Mouse (Mus musculus) ovary, postnatal 10 days (tissue): ENCODE measurements at regions not wholly inside any gene's neighbourhood (a gene's known extent, or its start where the extent isn't known, plus 50 kb on each side); places are given as distances from the start of the nearest gene placed in this dataset.

ENCODE experiments used
- DNase-seq: peaks from one replicate; pipeline ENCODE4 v3.0.0; 2022; ENCODE audit warnings: low spot score

DNA sequence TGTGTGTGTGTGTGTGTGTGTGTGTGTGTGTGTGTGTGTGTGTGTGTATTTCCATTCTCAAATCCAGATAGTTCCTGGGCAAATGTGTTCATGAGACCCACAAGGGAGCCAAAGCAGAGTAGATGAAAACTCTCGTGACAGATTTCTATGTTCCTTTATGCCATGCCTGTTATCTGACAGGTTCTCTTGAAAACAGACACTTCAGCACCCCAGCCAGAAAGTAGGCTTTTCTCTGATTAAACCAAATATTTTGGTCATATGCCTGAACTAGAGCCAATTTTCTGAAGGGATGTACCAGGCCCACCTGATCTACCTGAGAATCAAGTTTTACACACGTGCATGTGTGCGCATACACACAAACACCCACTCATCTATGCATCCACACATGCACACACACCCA lies 95.5 kb downstream of the Psat1 start:
- DNase-seq = no peak

DNA sequence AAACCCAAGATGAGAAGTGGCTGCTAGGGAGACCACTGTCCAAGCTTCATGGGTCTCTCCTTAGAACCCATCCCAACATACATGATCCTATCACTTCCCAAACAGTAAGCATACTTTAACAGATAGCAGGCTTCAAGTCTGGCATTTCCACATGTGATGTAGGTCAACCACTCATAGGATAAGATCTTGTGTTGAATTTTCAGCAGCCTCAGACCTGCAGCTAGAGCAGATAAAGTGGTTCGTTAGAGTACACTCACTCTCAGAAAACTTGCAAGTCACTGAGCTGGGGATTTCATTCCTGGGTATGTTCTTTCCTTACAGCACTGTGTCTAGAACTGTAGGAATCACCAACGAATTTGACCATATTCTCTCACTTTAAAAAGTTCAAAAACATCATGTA lies 96.4 kb downstream of the Psat1 start:
- DNase-seq = no peak

DNA sequence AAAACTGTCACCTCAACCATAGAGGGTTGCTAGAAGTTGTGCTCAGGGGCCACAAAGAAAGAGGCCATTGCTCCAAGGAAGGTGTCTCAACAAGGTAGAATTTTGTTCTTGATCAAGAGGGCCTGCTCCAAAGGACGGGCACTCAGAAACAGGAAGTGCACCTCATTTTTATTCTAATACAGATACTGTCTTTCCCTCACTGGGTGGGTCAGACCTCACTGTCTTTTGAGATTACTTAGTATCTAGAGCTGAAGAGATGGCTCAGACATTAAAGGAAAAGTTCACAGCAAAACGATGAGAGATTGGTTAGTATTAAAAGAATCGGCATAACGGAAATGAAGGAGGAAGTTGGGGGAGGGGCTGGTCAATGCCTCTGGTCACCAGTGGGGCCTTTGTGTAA lies 97.9 kb downstream of the Psat1 start:
- DNase-seq = no peak

DNA sequence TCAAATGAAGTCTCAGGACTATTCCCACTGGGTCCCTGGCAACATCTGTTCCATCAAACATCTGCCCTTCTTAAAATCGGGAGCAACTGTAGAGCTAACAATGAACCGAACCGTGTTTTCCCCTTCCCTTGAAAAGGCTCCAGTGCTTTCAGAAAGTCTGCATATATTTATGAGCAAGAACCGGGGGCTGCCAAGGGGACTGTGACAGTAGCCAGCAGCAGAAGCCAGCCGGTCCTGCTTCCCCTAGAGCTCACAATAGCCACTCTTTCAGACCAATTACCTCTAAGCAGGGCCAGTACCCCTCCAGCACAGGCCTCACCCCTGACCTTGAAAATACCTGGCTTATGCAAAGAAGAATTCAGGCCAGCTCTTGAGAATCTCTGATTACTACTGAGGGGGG lies 108.8 kb downstream of the Psat1 start:
- no peak for DNase-seq

DNA sequence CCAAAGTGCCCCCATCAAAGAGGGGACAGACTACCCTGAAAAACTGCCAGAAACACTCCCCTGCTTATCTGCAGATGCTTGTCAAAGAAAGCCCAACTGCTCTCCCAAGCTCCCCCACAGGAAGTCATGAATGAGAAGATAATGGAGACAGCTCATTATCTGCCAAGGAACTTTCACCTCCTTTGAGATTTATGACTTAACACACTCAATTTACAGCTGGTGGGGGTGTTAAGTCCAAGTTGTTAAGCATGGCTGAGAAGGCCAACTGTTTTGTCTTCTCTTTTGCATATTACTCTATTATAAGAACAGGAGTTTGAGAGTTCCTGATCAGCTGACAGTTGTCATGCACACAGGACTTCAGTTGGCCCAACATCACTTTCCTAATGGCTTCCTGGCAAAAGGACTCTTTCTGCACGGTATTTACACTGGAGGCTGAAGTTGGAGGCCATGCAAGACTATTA lies 109.4 kb downstream of the Psat1 start:
- DNase-seq = no peak

DNA sequence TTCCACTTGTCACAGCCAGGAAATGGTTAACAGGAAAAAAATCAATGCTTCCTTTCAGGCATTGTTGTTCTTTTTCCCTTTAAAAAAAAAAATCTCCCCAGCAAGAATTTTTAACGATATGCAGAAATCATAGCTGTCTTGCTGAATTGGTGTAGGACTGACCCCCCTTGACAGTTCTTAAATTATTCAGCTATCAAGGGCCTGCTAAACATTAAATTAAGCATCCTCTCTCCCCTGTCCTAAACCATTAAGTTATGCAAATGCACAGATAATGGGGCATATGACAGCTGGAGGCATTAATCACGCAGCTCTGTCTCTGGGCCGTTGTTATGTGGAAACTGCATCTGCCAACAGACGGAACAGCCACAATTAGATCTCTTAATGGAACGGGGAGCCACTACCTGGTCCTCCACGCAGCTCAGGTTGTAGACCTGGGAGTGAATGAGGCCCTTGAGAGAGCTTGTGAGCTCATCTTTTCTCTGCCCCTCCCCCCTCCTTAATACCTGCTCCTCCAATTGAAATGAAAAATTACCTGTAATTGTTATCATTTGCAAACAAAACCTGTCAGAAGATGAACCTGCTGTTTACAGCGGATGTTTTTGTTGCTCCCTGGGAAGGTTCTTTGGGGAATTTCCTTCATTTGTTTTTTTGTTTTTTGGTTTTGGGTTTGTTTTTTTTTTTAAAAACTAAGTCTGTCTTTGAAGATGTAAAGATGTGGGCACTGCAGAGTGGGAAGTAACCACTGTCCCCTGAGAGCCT lies 110.0 kb downstream of the Psat1 start:
- DNase-seq = no peak

DNA sequence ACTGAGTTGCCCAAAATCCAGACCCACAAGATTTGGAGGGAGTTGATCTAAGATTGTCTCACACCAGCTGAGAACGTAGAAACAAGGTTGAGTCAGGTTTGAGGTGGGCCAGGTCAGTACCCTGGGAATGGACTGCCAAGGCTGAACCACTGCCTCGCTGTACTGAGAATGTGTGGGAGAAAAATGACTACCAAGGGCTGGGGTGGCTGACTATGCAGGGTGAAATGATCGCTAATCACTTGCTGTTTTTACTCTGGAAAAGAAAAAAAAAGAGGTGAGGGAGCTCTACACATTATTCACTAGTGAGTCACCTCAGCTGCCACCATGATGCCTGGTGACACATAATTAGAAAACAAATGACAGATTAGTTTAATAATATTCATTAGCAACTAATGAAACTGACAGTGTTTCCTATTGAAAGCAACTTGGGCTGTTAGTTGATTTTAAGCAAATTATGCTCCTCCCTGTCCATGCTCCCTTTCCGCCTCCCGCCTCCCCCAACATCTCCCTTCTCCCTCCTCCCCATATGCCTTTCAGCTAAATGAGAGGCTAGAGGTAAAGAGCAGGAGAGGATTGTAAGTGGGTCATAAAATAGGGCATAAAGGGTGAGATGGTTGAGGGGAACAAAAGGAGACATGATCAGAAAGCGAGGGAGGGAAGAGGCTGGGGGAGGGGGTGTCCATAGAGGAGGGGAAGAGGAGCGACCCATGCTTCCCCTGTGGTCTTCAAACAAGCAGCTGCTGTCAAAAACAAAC lies 110.8 kb downstream of the Psat1 start:
- DNase-seq = no peak

DNA sequence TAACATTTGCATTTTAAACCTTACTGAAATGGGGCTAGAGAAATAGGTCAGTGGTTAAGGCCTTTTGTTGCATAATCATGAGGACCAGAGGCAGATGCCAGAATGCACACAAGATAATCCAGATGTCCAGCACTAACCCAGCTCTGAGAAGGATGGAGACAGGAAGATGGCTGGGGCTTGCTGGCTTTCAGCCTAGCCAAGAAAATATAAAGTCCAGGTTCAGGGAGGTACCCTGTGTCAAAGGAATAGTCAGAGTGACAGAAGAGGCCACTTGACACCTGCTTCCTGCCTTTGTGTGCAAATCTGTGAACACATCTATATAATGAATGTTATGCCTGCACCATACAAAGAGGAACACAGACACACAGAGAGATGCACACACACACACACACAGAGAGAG lies 116.8 kb downstream of the Psat1 start:
- DNase-seq = no peak

DNA sequence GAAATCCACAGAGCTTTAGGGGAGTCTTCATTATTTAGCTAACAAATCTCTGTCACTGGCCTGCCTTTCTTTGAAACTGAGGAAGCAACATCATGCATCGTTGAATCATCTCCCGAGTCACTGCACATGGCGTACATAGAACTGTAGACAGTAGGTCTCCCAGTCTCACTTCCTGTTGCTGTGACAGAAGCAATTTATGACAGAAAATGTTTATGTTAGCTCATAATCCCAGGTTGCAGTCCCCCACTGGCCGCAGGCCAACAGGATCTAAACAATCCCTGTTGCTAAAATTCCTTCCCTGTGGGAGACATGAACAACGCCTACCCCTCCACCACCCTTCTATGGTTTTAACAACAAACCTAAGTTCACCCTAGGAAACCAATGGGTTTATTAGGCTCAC lies 118.0 kb downstream of the Psat1 start:
- DNase-seq = no peak

DNA sequence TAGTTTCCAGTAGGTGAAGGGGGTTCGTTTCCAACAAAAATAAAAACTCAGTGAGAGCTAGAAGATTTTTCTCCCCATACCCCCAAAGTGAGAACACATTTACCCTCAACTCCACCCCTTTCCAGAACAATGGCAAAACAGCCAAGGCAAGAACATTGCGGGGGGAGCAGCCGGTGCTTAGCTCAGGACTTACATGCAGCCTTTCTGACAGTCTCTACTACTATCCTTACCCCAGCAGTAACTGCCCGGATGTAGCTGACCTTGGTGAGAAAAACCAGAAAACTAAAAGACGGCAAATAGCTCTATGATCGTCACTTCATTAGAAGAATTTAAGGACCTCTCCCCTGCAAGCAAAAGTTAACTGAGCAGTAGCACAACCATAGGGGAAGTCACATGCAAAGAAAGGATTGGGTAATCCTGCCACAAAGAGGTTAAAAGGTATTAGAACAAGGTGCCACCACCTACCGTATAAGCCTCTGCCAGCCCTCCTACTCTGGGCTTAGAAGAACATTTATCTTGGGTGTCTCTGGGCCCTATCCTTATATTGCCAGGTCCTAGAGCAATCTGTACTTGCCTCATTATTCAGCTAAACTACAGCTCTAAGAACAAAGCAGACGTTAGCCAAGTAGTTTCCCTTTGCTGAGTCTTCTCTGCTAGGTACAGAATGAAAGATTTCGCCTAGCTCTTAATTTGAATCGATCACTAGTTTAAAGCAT lies 119.0 kb downstream of the Psat1 start:
- DNase-seq = no peak

DNA sequence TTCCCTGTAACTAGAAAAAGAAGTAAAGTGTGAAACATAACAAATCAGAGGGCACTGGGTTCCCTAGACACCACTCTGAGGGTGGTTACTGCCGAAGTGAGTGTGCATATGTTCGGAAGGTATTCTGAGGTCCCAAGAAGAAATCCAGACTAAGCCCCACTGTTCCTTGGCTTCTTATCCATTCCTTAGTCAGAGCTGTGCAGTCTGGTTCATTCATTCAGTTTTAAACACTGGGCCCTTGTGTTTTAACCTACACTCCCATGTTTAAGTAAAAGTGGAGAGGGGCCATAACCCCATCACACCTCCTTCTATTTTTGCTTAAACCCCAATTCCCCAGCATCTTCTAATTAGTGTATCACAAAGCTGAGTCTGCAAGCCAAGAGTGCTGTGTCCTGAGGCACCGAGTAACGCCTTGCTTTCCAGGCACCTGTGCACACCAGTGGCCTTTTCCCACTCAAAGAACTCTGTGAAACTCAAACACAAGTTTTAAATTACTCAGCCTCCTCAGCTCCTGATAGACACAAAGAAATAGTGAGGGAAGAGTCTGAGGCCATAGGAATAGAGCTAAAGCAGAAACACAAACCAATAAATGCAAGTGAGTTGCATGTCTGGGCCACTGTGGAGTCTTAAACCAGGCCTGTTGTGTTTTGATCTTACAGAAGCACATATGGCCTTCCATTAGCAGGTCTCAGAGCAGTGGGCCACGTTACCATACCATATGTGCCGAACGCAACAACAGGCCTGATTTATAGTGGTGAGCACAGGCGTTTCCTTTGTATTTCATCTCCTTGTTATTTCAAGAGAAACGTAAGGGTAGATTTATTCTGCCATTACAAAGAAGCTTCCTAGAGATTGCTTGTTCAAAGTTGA lies 119.8 kb downstream of the Psat1 start:
- no peak for DNase-seq

DNA sequence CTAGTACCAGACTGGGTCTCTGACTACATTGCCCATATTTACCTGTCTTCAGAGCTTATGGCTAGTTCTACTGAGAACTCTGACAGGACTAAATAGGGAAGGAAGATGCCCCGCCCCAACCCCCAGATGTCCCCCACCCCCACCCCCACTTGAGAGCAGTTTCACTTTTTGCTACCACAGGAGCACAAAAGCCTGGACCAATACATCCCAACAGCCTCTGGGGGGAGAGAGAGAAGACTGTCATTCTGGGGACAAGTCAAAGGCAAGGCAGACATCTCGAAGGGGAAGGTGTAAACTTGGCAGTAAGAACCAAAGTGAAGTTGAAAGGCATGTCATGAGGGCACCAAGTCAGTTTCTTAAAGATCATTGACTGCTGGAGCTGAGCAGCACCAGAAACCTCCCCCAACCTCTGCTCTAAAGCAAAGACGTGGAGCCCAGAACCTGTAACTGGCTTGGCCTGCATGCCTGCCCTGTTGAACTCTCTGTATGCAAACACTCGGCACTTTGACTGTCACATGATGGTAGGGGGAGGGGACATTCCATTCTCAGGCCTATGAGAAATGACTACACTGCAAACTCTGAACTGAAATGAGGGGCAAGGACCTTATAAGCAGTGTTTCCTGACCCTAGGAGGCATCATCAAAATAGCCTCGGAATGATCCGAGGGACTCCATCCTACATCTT lies 123.3 kb downstream of the Psat1 start:
- no peak for DNase-seq

DNA sequence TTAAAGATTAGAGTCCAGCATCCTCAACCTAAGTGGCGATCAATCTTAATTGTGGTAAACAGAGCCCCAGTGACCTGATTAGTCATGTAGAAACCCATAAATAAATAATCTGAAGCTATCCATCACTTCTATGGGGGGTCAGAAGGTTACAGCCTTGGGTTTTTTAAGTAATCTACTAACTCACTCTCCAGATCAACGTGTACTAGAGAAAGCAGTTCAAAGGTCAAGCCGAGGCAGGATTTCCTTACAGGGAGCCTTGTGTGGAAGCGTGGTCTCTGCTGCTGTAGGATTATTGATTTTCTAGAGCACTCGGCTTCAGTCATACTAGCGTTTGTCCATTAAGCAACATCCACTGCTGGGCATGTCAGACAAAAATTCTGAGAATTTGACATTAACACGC lies 127.1 kb downstream of the Psat1 start:
- DNase-seq = no peak

DNA sequence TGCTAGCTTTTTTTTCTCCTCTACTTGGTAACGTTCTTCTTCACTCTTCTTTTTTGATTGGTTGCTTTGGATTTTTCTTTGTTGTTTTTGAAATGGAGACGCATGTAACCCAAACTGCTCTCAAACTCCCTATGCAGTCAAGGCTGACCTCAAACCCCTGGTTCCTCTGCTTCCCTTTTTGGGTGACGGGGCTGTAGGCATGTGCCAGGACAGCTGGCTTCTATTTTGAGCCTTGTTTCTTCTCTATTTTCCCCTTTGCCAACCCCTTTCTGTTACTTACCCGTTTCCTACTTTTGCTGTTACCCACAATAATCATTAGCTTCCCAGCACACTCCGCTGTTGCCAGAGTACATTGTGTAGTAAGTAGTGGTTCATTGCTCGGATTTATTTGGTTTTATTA lies 132.0 kb downstream of the Psat1 start:
- no peak for DNase-seq

DNA sequence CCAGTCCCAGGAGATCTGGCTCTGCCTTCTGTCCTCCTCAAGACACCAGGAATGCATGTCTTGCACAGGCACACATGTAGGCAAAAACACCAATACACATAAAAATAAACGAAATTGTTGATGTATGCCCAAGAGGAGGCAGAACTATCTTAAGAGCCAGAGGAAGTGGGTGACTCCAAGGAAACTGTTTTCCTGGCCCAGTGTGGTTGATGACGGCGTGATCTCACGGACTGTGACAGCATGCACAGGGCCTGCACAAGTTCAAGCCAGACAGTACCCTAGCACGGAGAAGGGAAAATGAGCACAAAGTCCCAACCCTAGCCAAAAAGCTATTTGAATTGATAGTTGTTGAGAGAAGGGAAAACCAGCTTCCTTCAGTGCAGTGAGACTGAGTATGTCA lies 138.1 kb downstream of the Psat1 start:
- no peak for DNase-seq

DNA sequence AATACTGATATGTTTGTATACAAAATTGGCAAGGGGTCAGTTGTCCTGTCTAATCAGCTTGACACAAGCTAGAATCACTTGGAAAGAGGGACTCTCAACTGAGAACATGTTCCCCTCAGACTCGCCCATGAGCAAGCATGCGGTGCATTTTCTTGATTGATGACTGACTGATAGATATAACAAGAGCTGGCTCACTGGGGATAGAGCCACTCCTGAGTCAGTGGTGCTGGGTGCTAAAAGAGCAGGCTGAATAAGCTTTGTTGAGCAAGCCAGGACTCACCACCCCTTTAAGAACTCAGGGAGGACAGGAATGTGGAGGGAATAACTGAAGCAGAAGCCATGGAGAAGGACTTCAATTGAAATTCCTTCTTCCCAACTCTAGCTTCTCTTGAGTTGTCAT lies 139.5 kb downstream of the Psat1 start:
- DNase-seq = no peak

DNA sequence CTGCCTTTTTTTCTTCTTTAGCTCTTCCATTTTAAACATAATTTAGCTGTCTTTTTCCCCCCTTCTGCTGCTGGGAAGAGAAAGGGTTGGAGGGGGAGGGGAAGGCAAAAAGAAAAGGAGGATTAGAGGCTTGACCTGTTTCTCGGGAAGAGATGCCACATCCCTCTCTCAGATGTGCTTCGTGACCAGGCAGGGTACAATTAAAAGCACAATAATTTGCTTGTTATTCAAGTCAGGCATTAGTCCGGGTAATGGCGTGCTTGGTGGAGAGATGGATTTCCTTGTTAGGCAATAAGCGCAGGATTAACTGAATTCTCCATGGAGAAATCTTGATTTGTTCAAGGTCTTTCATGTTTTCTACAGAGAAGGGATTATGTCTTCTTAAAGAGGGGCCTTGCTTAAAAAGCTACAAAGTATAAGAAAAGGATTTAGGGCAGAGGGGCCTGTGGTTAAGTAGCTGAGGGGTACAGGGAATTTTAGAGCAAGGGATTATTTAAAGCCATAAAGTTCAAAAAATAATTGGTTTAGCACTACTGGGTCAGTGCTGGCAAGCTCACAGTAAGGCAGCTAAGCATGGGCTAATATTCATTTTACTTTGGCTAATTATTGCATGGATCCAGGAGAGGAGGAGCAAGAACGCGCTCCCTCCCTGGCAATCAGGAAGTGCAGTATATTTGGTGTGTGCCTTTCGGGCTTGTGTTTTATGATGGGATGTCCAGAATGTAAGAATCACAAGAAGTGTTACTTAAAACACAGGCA lies 143.8 kb downstream of the Psat1 start:
- DNase-seq = no peak

DNA sequence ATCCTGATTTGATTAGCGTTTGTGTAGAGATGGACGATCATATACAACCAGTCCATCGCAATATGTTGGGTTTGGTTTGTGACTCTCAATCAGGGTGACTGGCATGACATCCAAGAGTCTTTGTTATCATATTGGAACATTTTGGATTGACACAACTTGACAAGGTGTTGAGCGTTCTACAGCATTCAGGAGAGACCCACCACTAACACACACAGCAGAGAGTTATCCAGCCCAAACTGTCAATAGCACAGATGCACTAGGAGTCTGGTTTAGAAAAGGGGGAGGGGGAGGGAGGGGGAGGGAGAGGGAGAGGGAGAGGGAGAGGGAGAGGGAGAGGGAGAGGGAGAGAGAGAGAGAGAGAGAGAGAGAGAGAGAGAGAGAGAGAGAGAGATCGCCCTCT lies 144.5 kb downstream of the Psat1 start:
- no peak for DNase-seq

DNA sequence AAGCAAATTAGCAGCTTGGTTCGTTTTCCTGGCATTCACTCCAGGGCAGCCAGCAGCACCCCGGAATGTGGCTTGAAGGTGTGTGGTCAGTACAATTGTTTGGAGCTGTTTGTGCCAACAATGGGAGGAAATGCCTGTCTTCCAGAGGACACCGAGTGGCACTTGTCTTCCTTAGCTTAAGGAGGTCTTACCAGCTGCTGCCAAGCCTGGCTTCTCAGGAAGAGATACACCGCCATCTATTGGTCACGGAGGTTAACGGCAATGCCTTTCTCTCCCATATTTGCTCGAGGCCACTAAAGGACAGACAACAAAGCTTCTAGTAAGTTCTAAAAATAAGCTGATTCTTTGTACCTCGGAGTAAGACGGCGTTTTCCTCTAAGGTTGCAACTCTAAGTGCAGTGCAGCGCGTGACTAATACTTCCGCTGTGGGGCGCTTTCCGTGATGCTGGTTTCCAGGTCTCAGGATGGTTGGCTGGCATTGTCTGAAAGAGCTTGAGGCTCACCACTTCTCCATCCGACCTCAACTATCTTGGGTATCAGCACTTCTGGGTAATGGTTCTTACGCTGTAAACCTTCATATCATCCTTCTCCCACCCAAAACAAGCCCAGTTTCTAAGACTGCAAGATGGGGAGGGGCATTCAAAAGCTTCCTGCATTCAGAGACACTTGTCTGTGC lies 145.2 kb downstream of the Psat1 start:
- DNase-seq = peak; percentile 37
